Mouse (Mus musculus): ENCODE data around the gene Bub1b. TPM values are rescaled to one million over a fixed set of nuclear protein-coding genes. Genes with fewer than 3 reads are reported as not detected.
A peak's percentile ranks its signal among the peaks of the same experiment; 100 is the strongest.
"Not testable (repeated sequence)": the region's sequence is repeated elsewhere in the genome, so short reads cannot be mapped to it uniquely, and the experiment has no call there.

Bub1b gene
- polyA plus RNA-seq (2015; fragmentation: Nextera tagmentation; extraction: Ambion mirVana) = 58.3 and 60.6 TPM in 2 replicates

GRCm38 (mm10) chr2:118597673-118598568 lies at the start of gene Bub1b:
Bub1b (plus strand) TSS chr2:118598211.
- peak; percentile 94 for ATAC-seq (ENCODE audit: insufficient number of reproducible peaks, low FRiP score, low TSS enrichment, low read depth)
- Histone ChIP-seq H3K4me2 (replicated peaks) (peak within 1 kb of the TSS; percentile 72), H3K9ac (peak within 1 kb of the TSS; percentile 70), H3K9me3 (replicated peaks) (no peaks in the 10 kb centered on the region), H3K4me3 (replicated peaks) (peak within 1 kb of the TSS; percentile 64), H3K4me1 (peaks cover 25% of the 10 kb centered on the region), H3K27me3 (no peaks in the 10 kb centered on the region), H3K36me3 (peaks cover 11% of the 10 kb centered on the region; the same call in 1 of the 2 replicates), H3K27ac (replicated peaks) (0 out of 2 replicates have a peak within 1 kb of the TSS, but pooled peaks have one; percentile 1)
- WGBS = 5% methylated on average over 41 of the region's 41 CpGs

- H3K4me2 ChIP-seq (replicated peaks) = peak overlapping the region; percentile 89
- no peaks in the 10 kb centered on the region for H3K9me3 ChIP-seq (replicated peaks)
- peak overlapping the region; percentile 90 for H3K4me3 ChIP-seq (replicated peaks)
- peak overlapping the region; percentile 97 for H3K27ac ChIP-seq (replicated peaks)
- ATAC-seq (ENCODE audit: insufficient number of reproducible peaks, low FRiP score, low TSS enrichment, low read depth) = no peak
- H3K27me3 ChIP-seq = no peaks in the 10 kb centered on the region
- H3K36me3 ChIP-seq = no peaks in the 10 kb centered on the region
- H3K9ac ChIP-seq = peak overlapping the region; percentile 78
- peaks cover 63% of the 10 kb centered on the region for H3K4me1 ChIP-seq
- WGBS = 0% methylated on average over 18 of the region's 18 CpGs
Measured at GRCm38 (mm10) chr2:118548421-118549221, 49.4 kb upstream of the Bub1b start.

GRCm38 (mm10) chr2:118549507-118550473 lies 48.2 kb upstream of the Bub1b start, which contains the start of gene Bmf:
Bmf (minus strand) TSS chr2:118549687.
- under 1% methylated on average over 45 of the region's 45 CpGs for WGBS
- ATAC-seq (ENCODE audit: insufficient number of reproducible peaks, low FRiP score, low TSS enrichment, low read depth) = peak; percentile 87

GRCm38 (mm10) chr2:118551606-118552005 lies 46.4 kb upstream of the Bub1b start:
- Histone ChIP-seq H3K4me1 (peaks cover 33% of the 10 kb centered on the region), H3K9ac (no peak overlapping the region), H3K4me2 (replicated peaks) (no peak overlapping the region), H3K36me3 (no peaks in the 10 kb centered on the region), H3K9me3 (replicated peaks) (no peaks in the 10 kb centered on the region), H3K27me3 (no peaks in the 10 kb centered on the region), H3K27ac (replicated peaks) (no peak overlapping the region), H3K4me3 (replicated peaks) (no peak overlapping the region)
- WGBS = 47% methylated on average over 2 of the region's 2 CpGs
- ATAC-seq (ENCODE audit: insufficient number of reproducible peaks, low FRiP score, low TSS enrichment, low read depth) = no peak

More at GRCm38 (mm10) chr2:118549507-118550473, 48.2 kb upstream of the Bub1b start, which contains the start of gene Bmf:
- no peaks in the 10 kb centered on the region for H3K27me3 ChIP-seq
- peak within 1 kb of the TSS; percentile 78 for H3K9ac ChIP-seq
- peaks cover 51% of the 10 kb centered on the region for H3K4me1 ChIP-seq
- H3K4me3 ChIP-seq (replicated peaks) = peak within 1 kb of the TSS; percentile 90
- H3K4me2 ChIP-seq (replicated peaks) = peak within 1 kb of the TSS; percentile 89
- H3K9me3 ChIP-seq (replicated peaks) = no peaks in the 10 kb centered on the region
- peak within 1 kb of the TSS; percentile 97 for H3K27ac ChIP-seq (replicated peaks)
- H3K36me3 ChIP-seq = no peaks in the 10 kb centered on the region

GRCm38 (mm10) chr2:118554356-118554990 lies 43.5 kb upstream of the Bub1b start:
- H3K9me3 ChIP-seq (replicated peaks); H3K9ac ChIP-seq; H3K27me3 ChIP-seq; H3K36me3 ChIP-seq; H3K4me1 ChIP-seq: not testable (repeated sequence)
- peak; percentile 56 for ATAC-seq (ENCODE audit: insufficient number of reproducible peaks, low FRiP score, low TSS enrichment, low read depth)
- H3K4me3 ChIP-seq (replicated peaks) = peak overlapping the region; percentile 42
- WGBS = 60% methylated on average over 17 of the region's 17 CpGs
- H3K27ac ChIP-seq (replicated peaks) = peak overlapping the region; percentile 72
- H3K4me2 ChIP-seq (replicated peaks) = peak overlapping the region; percentile 44

- WGBS = 86% methylated on average over 3 of the region's 3 CpGs
- H3K36me3 ChIP-seq = no peaks in the 10 kb centered on the region
- H3K9me3 ChIP-seq (replicated peaks) = no peaks in the 10 kb centered on the region
- no peak overlapping the region for H3K27ac ChIP-seq (replicated peaks)
- no peak for ATAC-seq (ENCODE audit: insufficient number of reproducible peaks, low FRiP score, low TSS enrichment, low read depth)
- no peak overlapping the region for H3K4me3 ChIP-seq (replicated peaks)
- H3K9ac ChIP-seq = no peak overlapping the region
- no peaks in the 10 kb centered on the region for H3K27me3 ChIP-seq
- no peak overlapping the region for H3K4me2 ChIP-seq (replicated peaks)
- H3K4me1 ChIP-seq = no peaks in the 10 kb centered on the region
Measured at GRCm38 (mm10) chr2:118558426-118558825, 39.6 kb upstream of the Bub1b start.

- no peaks in the 10 kb centered on the region for H3K4me1 ChIP-seq
- H3K36me3 ChIP-seq = no peaks in the 10 kb centered on the region
- H3K4me3 ChIP-seq (replicated peaks) = no peak overlapping the region
- no peak overlapping the region for H3K4me2 ChIP-seq (replicated peaks)
- 81% methylated on average over 4 of the region's 4 CpGs for WGBS
- no peaks in the 10 kb centered on the region for H3K27me3 ChIP-seq
- H3K27ac ChIP-seq (replicated peaks) = no peak overlapping the region
- no peak overlapping the region for H3K9ac ChIP-seq
- H3K9me3 ChIP-seq (replicated peaks) = no peaks in the 10 kb centered on the region
- ATAC-seq (ENCODE audit: insufficient number of reproducible peaks, low FRiP score, low TSS enrichment, low read depth) = no peak
Measured at GRCm38 (mm10) chr2:118562015-118562414, 36.0 kb upstream of the Bub1b start.

- Histone ChIP-seq H3K9me3 (replicated peaks) (no peaks in the 10 kb centered on the region), H3K4me1 (no peaks in the 10 kb centered on the region), H3K9ac (no peak overlapping the region), H3K27me3 (no peaks in the 10 kb centered on the region), H3K4me2 (replicated peaks) (no peak overlapping the region), H3K4me3 (replicated peaks) (no peak overlapping the region), H3K36me3 (no peaks in the 10 kb centered on the region), H3K27ac (replicated peaks) (no peak overlapping the region)
- WGBS = 83% methylated on average over 3 of the region's 3 CpGs
- ATAC-seq (ENCODE audit: insufficient number of reproducible peaks, low FRiP score, low TSS enrichment, low read depth) = no peak
Measured at GRCm38 (mm10) chr2:118562431-118562830, 35.6 kb upstream of the Bub1b start.

DNA sequence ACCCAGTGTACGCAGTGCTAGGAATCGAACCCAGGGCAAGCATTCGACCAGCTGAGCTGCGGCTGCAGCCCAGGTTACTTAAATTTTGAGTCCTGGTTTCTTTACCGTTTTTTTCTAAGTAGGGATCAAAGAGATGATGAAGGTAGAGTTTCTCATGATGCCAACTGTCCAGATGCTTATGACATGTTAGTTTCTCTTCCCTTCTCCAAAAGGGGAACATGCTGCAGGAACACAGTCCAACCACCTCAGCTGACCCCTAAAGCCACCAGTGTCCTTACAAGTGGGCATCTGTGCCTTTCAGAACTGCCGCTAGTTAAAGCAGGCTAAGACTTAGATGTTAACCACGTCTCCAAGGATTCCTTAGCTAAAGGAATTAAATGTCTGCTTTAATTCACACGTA lies 30.8 kb upstream of the Bub1b start:
- ATAC-seq (ENCODE audit: insufficient number of reproducible peaks, low FRiP score, low TSS enrichment, low read depth) = no peak
- no peaks in the 10 kb centered on the region for H3K27me3 ChIP-seq
- WGBS = 86% methylated on average over 8 of the region's 8 CpGs
- H3K9me3 ChIP-seq (replicated peaks) = no peaks in the 10 kb centered on the region
- H3K4me1 ChIP-seq = no peaks in the 10 kb centered on the region
- no peak overlapping the region for H3K9ac ChIP-seq
- H3K27ac ChIP-seq (replicated peaks) = no peak overlapping the region
- no peaks in the 10 kb centered on the region for H3K36me3 ChIP-seq
- H3K4me2 ChIP-seq (replicated peaks) = no peak overlapping the region
- no peak overlapping the region for H3K4me3 ChIP-seq (replicated peaks)

DNA sequence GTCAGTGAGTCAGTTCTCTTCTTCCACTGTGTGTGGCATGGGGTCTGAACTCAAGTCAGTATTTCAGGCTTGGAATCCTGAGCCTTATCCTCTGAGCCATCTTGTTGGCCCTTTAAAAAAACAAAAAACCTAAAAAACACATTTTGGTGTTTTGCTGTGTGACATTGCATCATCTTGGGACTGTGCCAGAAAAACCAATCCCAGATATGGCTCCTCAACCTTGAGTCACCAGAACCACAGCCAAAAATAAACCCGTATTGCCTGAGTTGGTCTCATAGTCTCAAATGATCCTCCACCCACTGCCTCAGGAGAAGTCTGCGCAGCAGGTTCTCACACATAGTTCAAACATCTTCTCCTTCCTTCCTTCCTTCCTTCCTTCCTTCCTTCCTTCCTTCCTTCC lies 27.1 kb upstream of the Bub1b start:
- Histone ChIP-seq H3K27me3 (no peaks in the 10 kb centered on the region), H3K4me1 (no peaks in the 10 kb centered on the region), H3K36me3 (no peaks in the 10 kb centered on the region), H3K9ac (no peak overlapping the region), H3K4me3 (replicated peaks) (no peak overlapping the region), H3K27ac (replicated peaks) (no peak overlapping the region), H3K9me3 (replicated peaks) (no peaks in the 10 kb centered on the region), H3K4me2 (replicated peaks) (no peak overlapping the region)
- ATAC-seq (ENCODE audit: insufficient number of reproducible peaks, low FRiP score, low TSS enrichment, low read depth) = no peak
- WGBS = 69% methylated on average over 2 of the region's 2 CpGs
